Mouse (Mus musculus) midbrain, embryonic 15.5 days (tissue): Measurements from ENCODE around the gene Slc25a18. TPM values are rescaled to one million over a fixed set of nuclear protein-coding genes. Genes with fewer than 3 reads are reported as not detected.
"Not testable (repeated sequence)": the region's sequence is repeated elsewhere in the genome, so short reads cannot be mapped to it uniquely, and the experiment has no call there.

Source experiments
- ATAC-seq: fragments of 200-750 bp; cut with Nextera tagmentation; replicated peaks from 2 replicates; pipeline ENCODE4 v1.8.0; 2017; ENCODE audit warnings: moderate TSS enrichment
- H3K27ac ChIP-seq: fragments of 300-500 bp; sonication (generic); 2 replicates; pipeline ENCODE4 v1.5.1; 2015; ENCODE audit warnings: mild to moderate bottlenecking, inconsistent platforms
- H3K27me3 ChIP-seq: fragments of 300-500 bp; sonication (generic); replicated peaks from 2 replicates; pipeline ENCODE4 v1.6.1; 2015; ENCODE audit warnings: inconsistent platforms
- H3K36me3 ChIP-seq: fragments of 300-500 bp; sonication (generic); replicated peaks from 2 replicates; pipeline ENCODE4 v1.6.1; 2015; ENCODE audit warnings: inconsistent platforms
- H3K4me1 ChIP-seq: fragments of 300-500 bp; sonication (generic); 2 replicates; pipeline ENCODE4 v1.6.1; 2015; ENCODE audit warnings: inconsistent platforms
- H3K4me2 ChIP-seq: fragments of 300-500 bp; sonication (generic); 2 replicates; pipeline ENCODE4 v1.6.1; 2015; ENCODE audit warnings: inconsistent platforms, mild to moderate bottlenecking, moderate library complexity
- H3K4me3 ChIP-seq: fragments of 300-500 bp; sonication (generic); 2 replicates; pipeline ENCODE4 v1.5.1; 2015; ENCODE audit warnings: mild to moderate bottlenecking, inconsistent platforms
- H3K9ac ChIP-seq: fragments of 300-500 bp; sonication (generic); 2 replicates; pipeline ENCODE4 v1.6.1; 2015; ENCODE audit warnings: mild to moderate bottlenecking, inconsistent platforms
- H3K9me3 ChIP-seq: fragments of 300-500 bp; sonication (generic); 2 replicates; pipeline ENCODE4 v1.6.1; 2016; ENCODE audit warnings: inconsistent platforms
- whole genome bisulfite sequencing: fragments of 180-500 bp; shearing (Covaris S2); methylation state at CpG from one replicate; pipeline ENCODE4 v1.1.7; 2015; ENCODE audit warnings: mixed read lengths; 5-methylcytosine and 5-hydroxymethylcytosine counted together
- polyA plus RNA-seq: library from polyadenylated mRNA; unstranded; fragments of >200 nt; fragmentation: Nextera tagmentation; extraction: Ambion mirVana; gene quantifications from 2 replicates; pipeline ENCODE4 v1.2.1, GENCODE M21; 2015

The Slc25a18 gene
- polyA plus RNA-seq, 1 experiment from 2014 or later: 9.8 TPM

GRCm38 (mm10) chr6:120799581-120800041 lies 26.2 kb downstream of the Slc25a18 start:
- 92% methylated on average over 4 of the region's 4 CpGs for WGBS
- H3K36me3 ChIP-seq: peaks cover 57% of the 10 kb centered on the region
- ATAC-seq: no peak
- no peak overlapping the region for H3K27ac ChIP-seq
- H3K4me2 ChIP-seq: no peak overlapping the region
- no peaks in the 10 kb centered on the region for H3K9me3 ChIP-seq
- H3K9ac ChIP-seq: no peak overlapping the region
- no peaks in the 10 kb centered on the region for H3K4me1 ChIP-seq
- no peaks in the 10 kb centered on the region for H3K27me3 ChIP-seq
- H3K4me3 ChIP-seq: no peak overlapping the region

DNA sequence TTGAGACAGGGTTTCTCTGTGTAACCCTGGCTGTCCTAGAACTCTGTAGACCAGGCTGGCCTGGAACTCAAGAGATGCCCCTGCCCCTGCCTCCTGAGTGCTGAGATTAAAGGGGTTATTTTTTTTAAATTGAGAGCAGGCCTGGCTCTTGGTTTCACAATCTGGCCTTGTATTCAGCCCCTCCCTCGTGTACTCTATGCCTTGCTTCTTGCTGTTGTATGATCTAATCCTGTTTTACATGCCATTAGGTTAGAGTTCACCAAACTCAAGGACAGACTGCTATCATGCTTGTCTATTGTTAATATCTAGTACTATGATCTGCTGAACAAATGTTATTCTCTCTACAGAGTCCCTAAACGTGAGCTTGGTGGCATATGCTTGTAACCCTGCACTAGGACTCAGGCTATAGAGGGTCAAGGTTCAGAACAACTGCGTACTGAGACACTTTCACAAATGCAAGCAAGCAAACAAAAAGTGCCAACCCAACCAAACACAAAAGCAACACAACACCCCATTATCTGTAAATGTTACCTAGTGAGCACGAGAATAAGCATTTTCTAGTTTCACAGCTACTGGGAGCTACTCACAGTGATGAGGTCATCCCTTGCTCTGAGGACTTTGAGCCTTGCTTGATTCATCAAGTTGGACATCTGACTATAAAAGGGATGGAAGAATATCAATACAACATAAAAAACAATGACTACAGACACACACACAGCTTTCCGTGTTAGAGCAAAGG lies 33.8 kb downstream of the Slc25a18 start:
- WGBS: 89% methylated on average over 5 of the region's 5 CpGs

DNA sequence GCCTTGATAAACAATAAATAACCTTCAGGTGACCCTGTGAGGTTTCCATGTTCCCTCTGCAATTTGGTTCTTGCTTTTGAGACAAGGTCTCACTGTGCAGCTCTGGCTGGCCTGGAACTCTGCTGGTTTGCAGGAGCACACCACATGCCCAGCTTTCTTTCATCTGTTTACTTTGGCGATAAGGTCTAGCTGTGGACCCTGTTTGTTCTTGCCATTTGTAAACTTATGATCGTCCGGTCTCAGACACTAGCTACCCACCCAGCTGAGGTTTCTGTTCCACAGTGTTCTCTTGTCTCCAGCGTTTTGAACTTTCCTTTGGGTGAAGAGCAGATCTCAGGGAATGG lies 34.3 kb downstream of the Slc25a18 start:
- Histone ChIP-seq H3K27me3 (no peaks in the 10 kb centered on the region), H3K4me3 (no peak overlapping the region), H3K9ac (no peak overlapping the region), H3K36me3 (peaks cover 62% of the 10 kb centered on the region), H3K27ac (no peak overlapping the region), H3K4me1 (no peaks in the 10 kb centered on the region), H3K4me2 (no peak overlapping the region), H3K9me3 (no peaks in the 10 kb centered on the region)
- WGBS: 96% methylated on average over 4 of the region's 4 CpGs
- ATAC-seq: no peak

More for the DNA sequence above, 33.8 kb downstream of the Slc25a18 start:
- Histone ChIP-seq H3K4me1 (no peaks in the 10 kb centered on the region), H3K4me3 (no peak overlapping the region), H3K36me3 (peaks cover 67% of the 10 kb centered on the region), H3K9ac (no peak overlapping the region), H3K4me2 (no peak overlapping the region), H3K27ac (no peak overlapping the region), H3K27me3 (no peaks in the 10 kb centered on the region), H3K9me3 (no peaks in the 10 kb centered on the region)
- no peak for ATAC-seq

- not testable (repeated sequence) for H3K4me1 ChIP-seq, H3K27ac ChIP-seq, ATAC-seq, H3K27me3 ChIP-seq, H3K9me3 ChIP-seq, H3K9ac ChIP-seq, H3K4me2 ChIP-seq, H3K4me3 ChIP-seq
- H3K36me3 ChIP-seq: peaks cover 26% of the 10 kb centered on the region
- 92% methylated on average over 8 of the region's 10 CpGs for WGBS
Observed at GRCm38 (mm10) chr6:120811999-120812398, 38.6 kb downstream of the Slc25a18 start.

- no peak overlapping the region for H3K27ac ChIP-seq
- ATAC-seq: no peak
- no peak overlapping the region for H3K4me2 ChIP-seq
- no peak overlapping the region for H3K4me3 ChIP-seq
- H3K9ac ChIP-seq: no peak overlapping the region
- H3K36me3 ChIP-seq: peaks cover 20% of the 10 kb centered on the region
- peaks cover 24% of the 10 kb centered on the region for H3K4me1 ChIP-seq
- no peaks in the 10 kb centered on the region for H3K9me3 ChIP-seq
- WGBS: 98% methylated on average over 2 of the region's 2 CpGs
- no peaks in the 10 kb centered on the region for H3K27me3 ChIP-seq
Observed at GRCm38 (mm10) chr6:120819294-120819693, 45.9 kb downstream of the Slc25a18 start.

GRCm38 (mm10) chr6:120820144-120820543 lies 46.8 kb downstream of the Slc25a18 start:
- no peak overlapping the region for H3K27ac ChIP-seq
- H3K4me2 ChIP-seq: no peak overlapping the region
- H3K9me3 ChIP-seq: no peaks in the 10 kb centered on the region
- no peak overlapping the region for H3K9ac ChIP-seq
- peaks cover 20% of the 10 kb centered on the region for H3K36me3 ChIP-seq
- 88% methylated on average over 5 of the region's 5 CpGs for WGBS
- H3K4me3 ChIP-seq: no peak overlapping the region
- H3K4me1 ChIP-seq: peaks cover 24% of the 10 kb centered on the region
- H3K27me3 ChIP-seq: no peaks in the 10 kb centered on the region
- no peak for ATAC-seq

DNA sequence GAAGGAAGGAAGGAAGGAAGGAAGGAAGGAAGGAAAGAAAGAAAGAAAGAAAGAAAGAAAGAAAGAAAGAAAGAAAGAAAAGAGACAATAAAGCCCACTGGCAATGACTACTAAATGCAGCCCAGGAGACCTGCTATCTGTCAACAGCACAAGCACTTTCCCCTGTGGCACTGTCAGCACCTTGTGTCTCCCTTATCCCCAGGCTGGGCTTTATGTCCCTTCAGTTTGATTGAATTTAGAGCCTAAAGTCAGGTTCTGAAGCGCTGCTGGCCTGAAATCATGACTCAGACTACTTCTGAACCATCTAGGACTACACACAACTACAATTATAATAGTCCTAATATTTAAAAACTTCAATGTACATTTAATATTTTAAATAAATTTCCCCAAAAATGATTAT lies 47.6 kb downstream of the Slc25a18 start:
- Histone ChIP-seq H3K9me3 (no peaks in the 10 kb centered on the region), H3K27ac (no peak overlapping the region), H3K4me1 (peaks cover 24% of the 10 kb centered on the region), H3K4me2 (peak overlapping the region; percentile 66), H3K27me3 (no peaks in the 10 kb centered on the region), H3K4me3 (no peak overlapping the region), H3K36me3 (peaks cover 20% of the 10 kb centered on the region), H3K9ac (no peak overlapping the region)
- no peak for ATAC-seq
- WGBS: 96% methylated on average over 1 of the region's 1 CpGs

DNA sequence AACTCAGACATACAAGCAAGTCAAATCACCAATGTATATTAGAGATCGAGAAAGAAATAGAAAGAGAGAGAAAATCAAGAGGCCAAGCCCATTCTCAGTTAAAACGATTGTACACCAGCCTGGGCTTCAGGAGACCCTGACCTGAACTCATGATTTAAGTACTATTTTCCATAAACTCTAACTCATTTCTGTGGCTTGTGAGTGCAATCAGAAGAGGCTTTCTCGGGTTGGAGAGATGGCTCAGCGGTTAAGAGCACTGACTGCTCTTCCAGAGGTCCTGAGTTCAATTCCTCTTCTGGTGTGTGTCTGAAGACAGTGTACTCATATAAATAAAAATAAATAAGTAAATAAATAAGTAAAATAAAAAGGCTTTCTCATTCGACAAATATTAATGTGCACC lies 48.3 kb downstream of the Slc25a18 start:
- peaks cover 24% of the 10 kb centered on the region for H3K4me1 ChIP-seq
- WGBS: 57% methylated on average over 5 of the region's 5 CpGs
- H3K4me2 ChIP-seq: peak overlapping the region; percentile 66
- peak overlapping the region; percentile 89; the same call in 1 of the 2 replicates for H3K27ac ChIP-seq
- peak overlapping the region; percentile 76 for H3K4me3 ChIP-seq
- peaks cover 20% of the 10 kb centered on the region for H3K36me3 ChIP-seq
- ATAC-seq: no peak
- H3K9ac ChIP-seq: peak overlapping the region; percentile 86
- H3K9me3 ChIP-seq: no peaks in the 10 kb centered on the region
- no peaks in the 10 kb centered on the region for H3K27me3 ChIP-seq

- Histone ChIP-seq H3K4me2 (peak within 1 kb of the TSS; percentile 66), H3K9me3 (no peaks in the 10 kb centered on the region), H3K4me3 (peak within 1 kb of the TSS; percentile 76), H3K27me3 (no peaks in the 10 kb centered on the region), H3K4me1 (peaks cover 24% of the 10 kb centered on the region), H3K27ac (peak within 1 kb of the TSS; percentile 89), H3K9ac (peak within 1 kb of the TSS; percentile 86), H3K36me3 (peaks cover 18% of the 10 kb centered on the region)
- WGBS: under 1% methylated on average over 41 of the region's 41 CpGs
- peak; percentile 97 for ATAC-seq
Observed at GRCm38 (mm10) chr6:120822307-120822928, 49.0 kb downstream of the Slc25a18 start, which contains the start of gene Atp6v1e1. Gene Atp6v1e1, minus strand, starts transcription at chr6:120822793.

DNA sequence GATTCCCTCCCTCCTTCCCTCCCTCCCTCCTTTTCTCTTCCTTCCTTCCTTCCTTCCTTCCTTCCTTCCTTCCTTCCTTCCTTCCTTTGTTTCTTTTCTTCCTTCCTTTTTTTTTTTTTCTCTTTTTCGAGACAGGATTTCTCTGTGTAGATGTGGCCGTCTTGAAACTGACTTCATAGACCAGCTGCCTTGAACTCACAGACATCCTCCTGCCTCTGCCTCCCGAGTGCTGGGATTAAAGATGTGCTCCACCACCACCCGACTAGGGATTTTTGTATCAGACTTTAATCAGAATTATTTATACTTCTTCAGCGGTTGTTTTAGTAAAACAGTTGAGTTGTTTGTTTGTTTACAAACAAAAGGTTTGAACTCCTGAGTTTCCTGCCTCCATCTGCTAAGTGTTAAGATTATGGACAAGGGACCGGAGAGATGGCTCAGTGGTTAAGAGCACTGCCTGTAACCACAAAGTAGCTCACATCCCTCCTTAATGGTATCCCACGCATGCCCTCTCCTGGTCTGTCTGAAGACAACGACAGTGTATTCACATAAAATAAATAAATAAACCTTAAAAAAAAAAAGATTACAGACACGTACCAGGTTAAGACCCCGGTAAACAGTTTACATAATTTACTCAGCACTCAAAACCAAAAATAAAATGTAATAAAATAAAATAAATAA lies 49.7 kb downstream of the Slc25a18 start:
- H3K9ac ChIP-seq: no peak overlapping the region

GRCm38 (mm10) chr6:120830056-120830455 lies 56.7 kb downstream of the Slc25a18 start:
- Histone ChIP-seq H3K27ac (no peak overlapping the region), H3K36me3 (no peaks in the 10 kb centered on the region), H3K27me3 (no peaks in the 10 kb centered on the region), H3K4me1 (no peaks in the 10 kb centered on the region), H3K4me2 (no peak overlapping the region), H3K9me3 (no peaks in the 10 kb centered on the region), H3K9ac (no peak overlapping the region), H3K4me3 (no peak overlapping the region)
- no peak for ATAC-seq
- 61% methylated on average over 1 of the region's 1 CpGs for WGBS

More for the DNA sequence above, 49.7 kb downstream of the Slc25a18 start:
- peak; percentile 64 for ATAC-seq
- Histone ChIP-seq H3K4me1 (peaks cover 24% of the 10 kb centered on the region), H3K27ac (peak overlapping the region; percentile 89), H3K27me3 (no peaks in the 10 kb centered on the region), H3K4me3 (peak overlapping the region; percentile 76; the same call in 1 of the 2 replicates), H3K4me2 (peak overlapping the region; percentile 66), H3K9me3 (no peaks in the 10 kb centered on the region), H3K36me3 (peaks cover 11% of the 10 kb centered on the region)
- WGBS: 72% methylated on average over 10 of the region's 10 CpGs

- Histone ChIP-seq H3K4me1 (0 out of 2 replicates have a peak, but pooled peaks cover 4% of the 10 kb centered on the region), H3K4me2 (no peak overlapping the region), H3K27ac (no peak overlapping the region), H3K27me3 (no peaks in the 10 kb centered on the region), H3K9me3 (no peaks in the 10 kb centered on the region), H3K36me3 (no peaks in the 10 kb centered on the region), H3K9ac (no peak overlapping the region), H3K4me3 (no peak overlapping the region)
- whole genome bisulfite sequencing: 57% methylated on average over 4 of the region's 4 CpGs
- ATAC-seq: no peak
Observed at GRCm38 (mm10) chr6:120830866-120831608, 57.7 kb downstream of the Slc25a18 start.
